Mouse (Mus musculus): ENCODE data around the gene Xrcc4. TPM values are rescaled to one million over a fixed set of nuclear protein-coding genes. Genes with fewer than 3 reads are reported as not detected.

Xrcc4 gene
- total and polyA plus RNA-seq, 3 experiments: 0.66 to 23.9 (median 17.8) TPM

DNA sequence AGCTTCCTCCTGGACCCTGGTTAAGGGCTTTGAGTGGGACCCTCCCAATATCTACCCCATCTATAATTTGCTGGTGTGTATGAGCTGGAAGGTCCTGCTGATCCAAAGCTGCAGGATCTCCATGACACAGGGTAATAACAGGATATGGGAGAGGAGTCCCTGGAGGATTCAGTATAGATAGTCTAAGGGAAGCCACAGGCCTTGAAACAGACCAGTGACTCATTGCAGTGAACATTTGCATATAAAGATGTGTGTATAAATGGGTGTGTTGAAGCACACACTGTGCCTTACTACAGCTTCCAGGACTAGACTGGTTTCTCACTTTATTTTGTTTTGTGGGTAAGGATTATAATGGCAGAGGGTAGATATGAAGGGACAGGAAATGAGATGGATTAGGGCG, 83.8 kb downstream of the Xrcc4 start:
- Histone ChIP-seq H3K4me1 (ENCODE audit: insufficient read depth, low read depth, low read length) (no peaks in the 10 kb centered on the region; the same call in 1 of the 2 replicates), H3K36me3 (replicated peaks) (no peaks in the 10 kb centered on the region), H3K4me3 (ENCODE audit: low read depth, low read length) (no peak overlapping the region), H3K27me3 (ENCODE audit: insufficient read depth, low read length) (no peaks in the 10 kb centered on the region), H3K9me3 (replicated peaks) (no peaks in the 10 kb centered on the region)
- ATAC-seq (ENCODE audit: extremely low read depth, insufficient number of reproducible peaks, low FRiP score, poor library complexity, severe bottlenecking) (no peak), DNase-seq (ENCODE audit: low spot score) (no peak)
- TF ChIP-seq GATA1 (IDR thresholded peaks at IDR 0.05; ENCODE audit: borderline replicate concordance, low read length) (no peak), TAL1 (conservative IDR thresholded peaks at IDR 0.05; ENCODE audit: low read depth, low read length) (no peak)

DNA sequence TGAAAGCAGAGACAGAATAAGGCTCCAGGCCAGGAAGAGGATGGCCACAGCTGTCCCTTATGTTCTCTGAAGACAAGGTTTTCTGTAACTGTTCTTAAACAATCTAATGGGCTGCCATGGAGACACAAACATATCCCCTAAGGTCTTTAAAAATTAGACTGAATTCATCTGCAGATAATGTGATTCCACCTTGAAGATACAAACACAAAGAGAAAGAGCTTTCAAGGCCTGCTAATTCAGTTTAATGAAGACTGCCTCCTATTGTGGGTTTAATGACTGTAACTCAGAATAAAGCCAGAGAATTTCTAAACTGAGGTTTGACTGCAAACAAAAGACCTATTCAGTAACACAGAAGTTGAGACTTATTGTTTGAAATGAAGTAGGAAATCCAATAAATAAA, 91.9 kb downstream of the Xrcc4 start:
- DNase-seq (ENCODE audit: low spot score): no peak
- ATAC-seq (ENCODE audit: extremely low read depth, insufficient number of reproducible peaks, low FRiP score, poor library complexity, severe bottlenecking): no peak
- peaks cover 3% of the 10 kb centered on the region for H3K36me3 ChIP-seq (replicated peaks)
- H3K4me1 ChIP-seq (ENCODE audit: insufficient read depth, low read depth, low read length): no peaks in the 10 kb centered on the region
- H3K9me3 ChIP-seq (replicated peaks): no peaks in the 10 kb centered on the region
- H3K4me3 ChIP-seq (ENCODE audit: low read depth, low read length): no peak overlapping the region
- no peak for TF ChIP-seq GATA1 (IDR thresholded peaks at IDR 0.05; ENCODE audit: borderline replicate concordance, low read length)
- TF ChIP-seq POLR2AphosphoS5 (IDR thresholded peaks at IDR 0.05; ENCODE audit: insufficient replicate concordance, low read depth, low read length): no peak
- TF ChIP-seq TAL1 (conservative IDR thresholded peaks at IDR 0.05; ENCODE audit: low read depth, low read length): no peak
- no peak for TF ChIP-seq GATA2 (IDR thresholded peaks at IDR 0.05; ENCODE audit: borderline replicate concordance, low read depth, low read length)
- no peak for TF ChIP-seq CTCF (IDR thresholded peaks at IDR 0.05; ENCODE audit: low read depth, low read length)
- H3K27me3 ChIP-seq (ENCODE audit: insufficient read depth, low read length): no peaks in the 10 kb centered on the region

DNA sequence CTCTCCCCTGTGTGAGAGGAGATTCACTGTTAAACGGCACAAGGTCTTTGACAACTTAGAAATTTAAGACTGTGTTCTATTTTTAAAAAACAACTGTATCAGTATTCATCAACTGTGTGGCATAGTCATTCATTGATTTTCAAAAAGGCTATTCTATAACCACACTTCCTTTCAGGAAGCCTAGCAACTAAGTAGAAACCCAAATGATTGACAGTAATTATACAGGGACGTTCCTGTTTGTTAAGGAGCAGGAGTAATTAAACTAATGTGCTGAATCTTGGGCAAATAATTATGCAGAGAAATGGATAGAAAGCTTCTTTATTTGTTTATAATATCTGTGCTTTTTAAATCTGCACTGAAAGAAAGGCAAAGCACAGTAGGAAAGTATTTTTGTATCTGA, 103.3 kb downstream of the Xrcc4 start:
- H3K9me3 ChIP-seq (replicated peaks): no peaks in the 10 kb centered on the region
- no peak for TF ChIP-seq GATA1 (IDR thresholded peaks at IDR 0.05; ENCODE audit: borderline replicate concordance, low read length)
- TF ChIP-seq CTCF (IDR thresholded peaks at IDR 0.05; ENCODE audit: low read depth, low read length): no peak
- no peak for TF ChIP-seq POLR2AphosphoS5 (IDR thresholded peaks at IDR 0.05; ENCODE audit: insufficient replicate concordance, low read depth, low read length)
- peaks cover 3% of the 10 kb centered on the region for H3K36me3 ChIP-seq (replicated peaks)
- no peaks in the 10 kb centered on the region for H3K4me1 ChIP-seq (ENCODE audit: insufficient read depth, low read depth, low read length)
- DNase-seq (ENCODE audit: low spot score) (no peak), ATAC-seq (ENCODE audit: extremely low read depth, insufficient number of reproducible peaks, low FRiP score, poor library complexity, severe bottlenecking) (no peak)
- no peaks in the 10 kb centered on the region for H3K27me3 ChIP-seq (ENCODE audit: insufficient read depth, low read length)
- H3K4me3 ChIP-seq (ENCODE audit: low read depth, low read length): no peak overlapping the region

DNA sequence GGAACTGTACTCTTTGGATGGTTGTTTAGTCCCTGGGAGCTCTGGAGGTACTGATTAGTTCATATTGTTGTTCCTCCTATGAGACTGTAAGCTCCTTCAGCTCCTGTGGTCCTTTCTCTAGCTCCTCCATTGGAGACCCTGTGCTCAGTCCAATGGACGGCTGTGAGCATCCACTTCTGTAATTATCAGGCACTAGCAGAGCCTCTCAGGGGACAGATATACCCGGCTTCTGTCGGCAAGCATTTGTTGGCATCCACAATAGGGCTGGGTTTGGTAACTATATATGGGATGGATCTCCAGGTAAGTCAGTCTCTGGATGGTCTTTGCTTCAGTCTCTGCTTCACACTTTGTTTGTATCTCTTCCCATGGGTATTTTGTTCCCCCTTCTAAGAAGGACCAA, 118.5 kb downstream of the Xrcc4 start:
- ATAC-seq (ENCODE audit: extremely low read depth, insufficient number of reproducible peaks, low FRiP score, poor library complexity, severe bottlenecking) (no peak), DNase-seq (ENCODE audit: low spot score) (no peak)
- Histone ChIP-seq H3K27me3 (ENCODE audit: insufficient read depth, low read length) (no peaks in the 10 kb centered on the region), H3K9me3 (replicated peaks) (no peaks in the 10 kb centered on the region), H3K4me3 (ENCODE audit: low read depth, low read length) (no peak overlapping the region), H3K36me3 (replicated peaks) (no peaks in the 10 kb centered on the region), H3K4me1 (ENCODE audit: insufficient read depth, low read depth, low read length) (no peaks in the 10 kb centered on the region)
- TF ChIP-seq POLR2AphosphoS5 (IDR thresholded peaks at IDR 0.05; ENCODE audit: insufficient replicate concordance, low read depth, low read length): no peak
- TF ChIP-seq TAL1 (conservative IDR thresholded peaks at IDR 0.05; ENCODE audit: low read depth, low read length): no peak
- no peak for TF ChIP-seq GATA1 (IDR thresholded peaks at IDR 0.05; ENCODE audit: borderline replicate concordance, low read length)
- TF ChIP-seq GATA2 (IDR thresholded peaks at IDR 0.05; ENCODE audit: borderline replicate concordance, low read depth, low read length): no peak
- TF ChIP-seq CTCF (IDR thresholded peaks at IDR 0.05; ENCODE audit: low read depth, low read length): no peak

DNA sequence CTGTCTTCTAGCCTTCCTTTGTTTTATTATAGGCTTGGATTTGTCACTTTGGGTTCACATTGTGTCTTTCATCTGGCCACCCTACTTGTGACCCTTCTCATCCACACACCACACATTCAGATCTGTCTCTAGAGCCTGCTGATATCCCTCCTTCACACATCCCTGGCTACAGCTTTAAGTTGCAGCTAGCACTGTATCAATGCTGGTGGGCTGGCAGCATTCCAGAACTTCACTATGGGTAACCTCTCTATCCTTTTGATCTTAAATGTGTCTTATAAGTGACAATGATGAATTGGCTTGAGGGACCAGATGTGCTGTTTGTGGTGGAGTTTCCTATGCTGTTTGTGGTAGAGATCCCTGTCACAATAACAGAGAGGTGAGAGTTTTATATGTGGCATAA, 120.7 kb downstream of the Xrcc4 start:
- ATAC-seq (ENCODE audit: extremely low read depth, insufficient number of reproducible peaks, low FRiP score, poor library complexity, severe bottlenecking) (no peak), DNase-seq (ENCODE audit: low spot score) (no peak)
- no peaks in the 10 kb centered on the region for H3K36me3 ChIP-seq (replicated peaks)
- TF ChIP-seq GATA1 (IDR thresholded peaks at IDR 0.05; ENCODE audit: borderline replicate concordance, low read length) (no peak), CTCF (IDR thresholded peaks at IDR 0.05; ENCODE audit: low read depth, low read length) (no peak), GATA2 (IDR thresholded peaks at IDR 0.05; ENCODE audit: borderline replicate concordance, low read depth, low read length) (no peak), POLR2AphosphoS5 (IDR thresholded peaks at IDR 0.05; ENCODE audit: insufficient replicate concordance, low read depth, low read length) (no peak), TAL1 (conservative IDR thresholded peaks at IDR 0.05; ENCODE audit: low read depth, low read length) (no peak)
- H3K27me3 ChIP-seq (ENCODE audit: insufficient read depth, low read length): no peaks in the 10 kb centered on the region
- no peaks in the 10 kb centered on the region for H3K4me1 ChIP-seq (ENCODE audit: insufficient read depth, low read depth, low read length)
- no peak overlapping the region for H3K4me3 ChIP-seq (ENCODE audit: low read depth, low read length)
- H3K9me3 ChIP-seq (replicated peaks): no peaks in the 10 kb centered on the region

DNA sequence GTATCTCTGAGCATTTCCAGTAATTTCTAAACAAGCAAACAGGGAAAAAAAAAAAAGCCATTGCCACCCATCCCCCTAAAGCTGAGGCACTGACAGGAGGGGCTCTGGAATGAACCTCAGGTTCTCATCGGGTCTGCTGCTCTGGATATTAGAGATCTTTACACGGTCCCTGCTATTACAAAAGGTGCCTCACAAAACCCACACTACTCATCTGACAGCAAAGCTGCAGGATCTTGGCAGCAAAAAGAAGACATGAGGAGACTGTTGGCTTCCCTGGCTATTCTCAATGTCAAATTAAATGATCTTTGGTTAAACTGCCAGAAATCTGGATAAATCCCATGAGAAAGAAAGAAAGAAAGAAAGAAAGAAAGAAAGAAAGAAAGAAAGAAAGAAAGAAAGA, 145.1 kb downstream of the Xrcc4 start:
- Histone ChIP-seq H3K27me3 (ENCODE audit: insufficient read depth, low read length) (no peaks in the 10 kb centered on the region), H3K36me3 (replicated peaks) (no peaks in the 10 kb centered on the region), H3K9me3 (replicated peaks) (no peaks in the 10 kb centered on the region), H3K4me3 (ENCODE audit: low read depth, low read length) (no peak overlapping the region), H3K4me1 (ENCODE audit: insufficient read depth, low read depth, low read length) (no peaks in the 10 kb centered on the region)
- no peak for DNase-seq (ENCODE audit: low spot score)
- TF ChIP-seq POLR2AphosphoS5 (IDR thresholded peaks at IDR 0.05; ENCODE audit: insufficient replicate concordance, low read depth, low read length): no peak
- no peak for TF ChIP-seq GATA2 (IDR thresholded peaks at IDR 0.05; ENCODE audit: borderline replicate concordance, low read depth, low read length)
- TF ChIP-seq CTCF (IDR thresholded peaks at IDR 0.05; ENCODE audit: low read depth, low read length): no peak
- TF ChIP-seq TAL1 (conservative IDR thresholded peaks at IDR 0.05; ENCODE audit: low read depth, low read length): no peak
- no peak for TF ChIP-seq GATA1 (IDR thresholded peaks at IDR 0.05; ENCODE audit: borderline replicate concordance, low read length)
- no peak for ATAC-seq (ENCODE audit: extremely low read depth, insufficient number of reproducible peaks, low FRiP score, poor library complexity, severe bottlenecking)

DNA sequence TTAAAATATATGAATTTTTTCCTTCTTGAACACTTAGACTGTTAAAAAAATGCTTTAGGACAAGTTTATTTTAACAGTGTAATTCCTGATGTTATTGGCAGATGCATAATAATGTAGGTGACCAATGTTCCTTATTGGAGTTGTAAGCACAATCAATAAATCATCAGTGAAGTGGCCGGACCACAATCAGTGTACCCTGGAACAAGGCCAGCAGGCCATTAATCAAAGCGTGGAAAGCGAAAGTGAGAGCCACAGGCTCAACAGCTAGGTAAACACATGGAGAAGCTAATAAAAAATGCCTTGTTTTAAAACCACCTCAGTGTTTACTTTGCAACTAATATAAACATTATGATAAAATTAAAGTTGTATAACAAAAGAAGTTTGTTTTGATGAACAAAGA, 159.9 kb downstream of the Xrcc4 start:
- H3K9me3 ChIP-seq (replicated peaks): no peaks in the 10 kb centered on the region
- TF ChIP-seq CTCF (IDR thresholded peaks at IDR 0.05; ENCODE audit: low read depth, low read length) (no peak), POLR2AphosphoS5 (IDR thresholded peaks at IDR 0.05; ENCODE audit: insufficient replicate concordance, low read depth, low read length) (no peak), GATA1 (IDR thresholded peaks at IDR 0.05; ENCODE audit: borderline replicate concordance, low read length) (no peak), TAL1 (conservative IDR thresholded peaks at IDR 0.05; ENCODE audit: low read depth, low read length) (no peak), GATA2 (IDR thresholded peaks at IDR 0.05; ENCODE audit: borderline replicate concordance, low read depth, low read length) (no peak)
- DNase-seq (ENCODE audit: low spot score) (no peak), ATAC-seq (ENCODE audit: extremely low read depth, insufficient number of reproducible peaks, low FRiP score, poor library complexity, severe bottlenecking) (no peak)
- no peak overlapping the region for H3K4me3 ChIP-seq (ENCODE audit: low read depth, low read length)
- no peaks in the 10 kb centered on the region for H3K27me3 ChIP-seq (ENCODE audit: insufficient read depth, low read length)
- no peaks in the 10 kb centered on the region for H3K4me1 ChIP-seq (ENCODE audit: insufficient read depth, low read depth, low read length)
- no peaks in the 10 kb centered on the region for H3K36me3 ChIP-seq (replicated peaks)

All from G1E (cell line).